Mouse (Mus musculus) stomach, postnatal 0 days (tissue): ENCODE data around the gene Spaca4. TPM values are rescaled to one million over a fixed set of nuclear protein-coding genes. Genes with fewer than 3 reads are reported as not detected.

Source experiments
- ATAC-seq: fragments of 200-750 bp; cut with Nextera tagmentation; 2 replicates; pipeline ENCODE4 v1.8.0; 2017; ENCODE audit not compliant: low FRiP score, low TSS enrichment
- DNase-seq: peaks from one replicate; pipeline ENCODE4 v3.0.0-alpha.2; 2016; ENCODE audit warnings: low spot score
- H3K27ac ChIP-seq: fragments of 300-500 bp; sonication (generic); replicated peaks from 2 replicates; pipeline ENCODE4 v1.5.1; 2014; ENCODE audit warnings: mild to moderate bottlenecking, control low read depth
- H3K27me3 ChIP-seq: fragments of 300-500 bp; sonication (generic); 2 replicates; pipeline ENCODE4 v1.6.1; 2014; ENCODE audit warnings: low read length; ENCODE audit not compliant: control insufficient read depth, insufficient read depth
- H3K36me3 ChIP-seq: fragments of 300-500 bp; sonication (generic); 2 replicates; pipeline ENCODE4 v1.6.1; 2014; ENCODE audit warnings: low read length, mixed read lengths; ENCODE audit not compliant: control insufficient read depth, insufficient read depth
- H3K4me1 ChIP-seq: fragments of 300-500 bp; sonication (generic); replicated peaks from 2 replicates; pipeline ENCODE4 v1.6.1; 2014; ENCODE audit warnings: antibody characterized with exemption; ENCODE audit not compliant: control insufficient read depth, insufficient read depth
- H3K4me2 ChIP-seq: fragments of 300-500 bp; sonication (generic); replicated peaks from 2 replicates; pipeline ENCODE4 v1.6.1; 2014; ENCODE audit warnings: low read depth, mild to moderate bottlenecking, control low read depth, moderate library complexity
- H3K4me3 ChIP-seq: fragments of 300-500 bp; sonication (generic); 2 replicates; pipeline ENCODE4 v1.5.1; 2014; ENCODE audit warnings: low read depth, low read length, control low read depth
- H3K9ac ChIP-seq: fragments of 300-500 bp; sonication (generic); 2 replicates; pipeline ENCODE4 v1.6.1; 2014; ENCODE audit warnings: mild to moderate bottlenecking, low read length, control low read depth, mixed read lengths
- H3K9me3 ChIP-seq: fragments of 300-500 bp; sonication (generic); 2 replicates; pipeline ENCODE4 v1.6.1; 2016; ENCODE audit warnings: low read length; ENCODE audit not compliant: control insufficient read depth
- CTCF ChIP-seq: IDR thresholded peaks from 2 replicates; pipeline ENCODE4 v1.5.1; 2016; ENCODE audit warnings: antibody characterized with exemption, low read depth, mild to moderate bottlenecking, moderate library complexity
- EP300 ChIP-seq: optimal IDR thresholded peaks from 2 replicates; pipeline ENCODE3; 2016; ENCODE audit warnings: antibody characterized with exemption
- WGBS: fragments of 180-500 bp; shearing (Covaris S2); extraction: QIAGEN DNeasy Blood & Tissue Kit; methylation state at CpG from one replicate; pipeline ENCODE4 v1.1.7; 2014; 5-methylcytosine and 5-hydroxymethylcytosine counted together
- polyA plus RNA-seq: library from polyadenylated mRNA; unstranded; fragments of >200 nt; fragmentation: Nextera tagmentation; extraction: Ambion mirVana; gene quantifications from 2 replicates; pipeline ENCODE4 v1.2.1, GENCODE M21; 2015

Spaca4 gene
- polyA plus RNA-seq, 1 experiment from 2014 or later: 0.56 TPM

GRCm38 (mm10) chr7:45716952-45717917, 8.4 kb downstream of the Spaca4 start:
- DNase-seq (peak; percentile 22), ATAC-seq (no peak)
- WGBS: 6% methylated on average over 31 of the region's 31 CpGs
- Histone ChIP-seq H3K27me3 (no peaks in the 10 kb centered on the region), H3K4me1 (peaks cover 13% of the 10 kb centered on the region; the same call in 1 of the 2 replicates), H3K9ac (peak overlapping the region; percentile 89), H3K9me3 (no peaks in the 10 kb centered on the region), H3K4me3 (peak overlapping the region; percentile 79), H3K36me3 (peaks cover 17% of the 10 kb centered on the region; the same call in 1 of the 2 replicates), H3K27ac (peak overlapping the region; percentile 95), H3K4me2 (peak overlapping the region; percentile 91)
- TF ChIP-seq EP300 (peak; percentile 36), CTCF (no peak)

- TF ChIP-seq EP300: no peak
- no peak for TF ChIP-seq CTCF
- 86% methylated on average over 3 of the region's 3 CpGs for WGBS
- Histone ChIP-seq H3K4me3 (peak overlapping the region; percentile 10; the same call in 1 of the 2 replicates), H3K36me3 (peaks cover 23% of the 10 kb centered on the region), H3K4me2 (peak overlapping the region; percentile 91), H3K9ac (peak overlapping the region; percentile 27; the same call in 1 of the 2 replicates), H3K27ac (0 out of 2 replicates have a peak overlapping the region, but pooled peaks have one; percentile 31), H3K4me1 (peaks cover 13% of the 10 kb centered on the region; the same call in 1 of the 2 replicates), H3K9me3 (no peaks in the 10 kb centered on the region), H3K27me3 (no peaks in the 10 kb centered on the region)
- DNase-seq (no peak), ATAC-seq (no peak)
Observed at GRCm38 (mm10) chr7:45716460-45716857, 9.2 kb downstream of the Spaca4 start.

- WGBS: 78% methylated on average over 19 of the region's 19 CpGs
Observed at GRCm38 (mm10) chr7:45715741-45716459, 9.7 kb downstream of the Spaca4 start.

GRCm38 (mm10) chr7:45715090-45715708, 10.4 kb downstream of the Spaca4 start, which contains the start of gene Rpl18:
Rpl18 (plus strand) TSS chr7:45715457.
- H3K36me3 ChIP-seq: peaks cover 29% of the 10 kb centered on the region
- peak within 1 kb of the TSS; percentile 97 for H3K27ac ChIP-seq
- peak within 1 kb of the TSS; percentile 87 for H3K9ac ChIP-seq
- whole genome bisulfite sequencing: 5% methylated on average over 34 of the region's 34 CpGs
- H3K4me1 ChIP-seq: peaks cover 13% of the 10 kb centered on the region; the same call in 1 of the 2 replicates
- H3K4me3 ChIP-seq: peak within 1 kb of the TSS; percentile 67
- ATAC-seq: peak; percentile 86
- DNase-seq: peak; percentile 99
- TF ChIP-seq EP300: no peak
- peak; percentile 20; the same call in 1 of the 2 replicates for TF ChIP-seq CTCF
- H3K9me3 ChIP-seq: no peaks in the 10 kb centered on the region
- no peaks in the 10 kb centered on the region for H3K27me3 ChIP-seq
- H3K4me2 ChIP-seq: peak within 1 kb of the TSS; percentile 91

More at GRCm38 (mm10) chr7:45715741-45716459, 9.7 kb downstream of the Spaca4 start:
- peak overlapping the region; percentile 27; the same call in 1 of the 2 replicates for H3K9ac ChIP-seq
- TF ChIP-seq CTCF (no peak), EP300 (no peak)
- peak; percentile 17 for DNase-seq
- H3K27ac ChIP-seq: peak overlapping the region; percentile 86
- H3K4me1 ChIP-seq: peaks cover 13% of the 10 kb centered on the region; the same call in 1 of the 2 replicates
- peak overlapping the region; percentile 91 for H3K4me2 ChIP-seq
- H3K27me3 ChIP-seq: no peaks in the 10 kb centered on the region
- ATAC-seq: no peak
- peak overlapping the region; percentile 23 for H3K4me3 ChIP-seq
- peaks cover 26% of the 10 kb centered on the region for H3K36me3 ChIP-seq
- H3K9me3 ChIP-seq: no peaks in the 10 kb centered on the region

- peaks cover 13% of the 10 kb centered on the region; the same call in 1 of the 2 replicates for H3K4me1 ChIP-seq
- 10% methylated on average over 14 of the region's 14 CpGs for WGBS
- DNase-seq: peak; percentile 87
Observed at GRCm38 (mm10) chr7:45714630-45715089, 11.0 kb downstream of the Spaca4 start.

More at GRCm38 (mm10) chr7:45714630-45715089, 11.0 kb downstream of the Spaca4 start:
- peak; percentile 80 for ATAC-seq
- Histone ChIP-seq H3K4me3 (peak overlapping the region; percentile 67), H3K9me3 (no peaks in the 10 kb centered on the region), H3K9ac (peak overlapping the region; percentile 87), H3K36me3 (peaks cover 28% of the 10 kb centered on the region), H3K27me3 (no peaks in the 10 kb centered on the region), H3K4me2 (peak overlapping the region; percentile 91), H3K27ac (peak overlapping the region; percentile 97)
- TF ChIP-seq CTCF: no peak
- peak; percentile 83 for TF ChIP-seq EP300
